Mouse (Mus musculus) embryonic facial prominence, embryonic 14.5 days (tissue): ENCODE data around the gene C330021F23Rik. TPM values are rescaled to one million over a fixed set of nuclear protein-coding genes. Genes with fewer than 3 reads are reported as not detected.
A peak's percentile ranks its signal among the peaks of the same experiment; 100 is the strongest.

ENCODE experiments used
- ATAC-seq: fragments of 200-750 bp; cut with Nextera tagmentation; 2 replicates; pipeline ENCODE4 v1.8.0; 2017; ENCODE audit warnings: low read depth, moderate number of reproducible peaks, moderate TSS enrichment
- DNase-seq: peaks from one replicate; pipeline ENCODE4 v3.0.0-alpha.2; 2015; ENCODE audit warnings: low spot score
- H3K27ac ChIP-seq: fragments of 300-500 bp; sonication (generic); replicated peaks from 2 replicates; pipeline ENCODE4 v1.5.1; 2014; ENCODE audit warnings: low read depth, mild to moderate bottlenecking, low read length, moderate library complexity
- H3K27me3 ChIP-seq: fragments of 300-500 bp; sonication (generic); replicated peaks from 2 replicates; pipeline ENCODE4 v1.6.1; 2014; ENCODE audit warnings: low read length; ENCODE audit not compliant: control insufficient read depth, insufficient read depth
- H3K36me3 ChIP-seq: fragments of 300-500 bp; sonication (generic); 2 replicates; pipeline ENCODE4 v1.6.1; 2014; ENCODE audit warnings: low read length, mixed read lengths; ENCODE audit not compliant: control insufficient read depth, insufficient read depth
- H3K4me1 ChIP-seq: fragments of 300-500 bp; sonication (generic); 2 replicates; pipeline ENCODE4 v1.6.1; 2014; ENCODE audit warnings: antibody characterized with exemption, low read length; ENCODE audit not compliant: control insufficient read depth, insufficient read depth
- H3K4me2 ChIP-seq: fragments of 300-500 bp; sonication (generic); 2 replicates; pipeline ENCODE4 v1.6.1; 2014; ENCODE audit warnings: low read depth, mild to moderate bottlenecking, low read length, moderate library complexity, mixed read lengths
- H3K4me3 ChIP-seq: fragments of 300-500 bp; sonication (generic); 2 replicates; pipeline ENCODE4 v1.5.1; 2014; ENCODE audit warnings: low read depth, mild to moderate bottlenecking, low read length
- H3K9ac ChIP-seq: fragments of 300-500 bp; sonication (generic); 2 replicates; pipeline ENCODE4 v1.6.1; 2014; ENCODE audit warnings: low read depth, mild to moderate bottlenecking, low read length, moderate library complexity, mixed read lengths
- H3K9me3 ChIP-seq: fragments of 300-500 bp; sonication (generic); 2 replicates; pipeline ENCODE4 v1.6.1; 2016; ENCODE audit warnings: low read length; ENCODE audit not compliant: control insufficient read depth
- WGBS: fragments of 180-500 bp; shearing (Covaris S2); extraction: QIAGEN DNeasy Blood & Tissue Kit; methylation state at CpG from one replicate; pipeline ENCODE4 v1.1.7; 2014; 5-methylcytosine and 5-hydroxymethylcytosine counted together
- polyA plus RNA-seq: library from polyadenylated mRNA; unstranded; fragments of >200 nt; fragmentation: Nextera tagmentation; extraction: Ambion mirVana; gene quantifications from 2 replicates; pipeline ENCODE4 v1.2.1, GENCODE M21; 2014

Gene C330021F23Rik
- polyA plus RNA-seq: 0.47 and 0.60 TPM in 2 replicates

DNA sequence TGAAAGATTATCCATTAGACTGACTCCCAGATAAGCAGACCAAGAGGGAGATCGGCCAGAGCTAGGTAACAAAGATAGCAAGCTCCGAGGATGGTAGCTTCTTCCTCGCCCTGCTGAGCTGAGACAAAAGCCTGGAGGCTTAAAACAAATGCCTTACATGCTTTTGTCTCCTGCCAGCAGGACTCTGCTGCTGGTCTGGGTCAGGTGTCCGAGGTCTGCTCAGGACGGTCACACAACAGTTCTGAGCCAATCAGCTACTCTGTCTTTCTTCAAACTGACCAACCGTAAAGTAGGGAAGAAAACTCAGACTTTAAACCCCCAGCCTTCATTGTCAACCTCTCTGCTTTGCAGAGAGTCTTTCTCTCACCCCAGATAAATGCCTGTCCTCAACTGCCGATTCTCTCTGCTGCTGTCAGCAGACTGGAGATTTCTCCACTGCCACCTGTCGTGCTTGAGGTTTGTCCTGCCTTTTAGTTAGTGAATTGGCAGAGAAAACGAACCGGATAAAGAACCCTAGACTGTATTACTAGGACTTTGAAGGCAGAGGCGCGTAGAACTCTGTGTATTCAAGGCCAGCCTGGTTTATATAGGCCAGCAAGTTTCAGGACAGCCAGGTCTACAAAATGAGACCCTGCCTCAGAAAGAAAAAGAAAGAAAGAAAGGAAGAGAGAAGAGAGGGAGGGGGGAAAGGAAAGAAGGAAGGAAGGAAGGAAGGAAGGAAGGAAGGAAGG lies at the start of gene C330021F23Rik:
TSS of gene C330021F23Rik (plus strand) at position 350 of the 731 bp plus-strand sequence.
- H3K36me3 ChIP-seq: no peaks in the 10 kb centered on the region
- peak within 1 kb of the TSS; percentile 28; the same call in 1 of the 2 replicates for H3K9ac ChIP-seq
- DNase-seq: peak; percentile 39
- no peak within 1 kb of the TSS for H3K27ac ChIP-seq
- H3K4me1 ChIP-seq: no peaks in the 10 kb centered on the region
- peak within 1 kb of the TSS; percentile 19; the same call in 1 of the 2 replicates for H3K4me2 ChIP-seq
- 4% methylated on average over 12 of the region's 12 CpGs for WGBS
- H3K27me3 ChIP-seq: no peaks in the 10 kb centered on the region
- peak within 1 kb of the TSS; percentile 0; the same call in 1 of the 2 replicates for H3K4me3 ChIP-seq
- 0 out of 2 replicates have a peak, but pooled peaks have one; percentile 37 for ATAC-seq
- H3K9me3 ChIP-seq: no peaks in the 10 kb centered on the region

DNA sequence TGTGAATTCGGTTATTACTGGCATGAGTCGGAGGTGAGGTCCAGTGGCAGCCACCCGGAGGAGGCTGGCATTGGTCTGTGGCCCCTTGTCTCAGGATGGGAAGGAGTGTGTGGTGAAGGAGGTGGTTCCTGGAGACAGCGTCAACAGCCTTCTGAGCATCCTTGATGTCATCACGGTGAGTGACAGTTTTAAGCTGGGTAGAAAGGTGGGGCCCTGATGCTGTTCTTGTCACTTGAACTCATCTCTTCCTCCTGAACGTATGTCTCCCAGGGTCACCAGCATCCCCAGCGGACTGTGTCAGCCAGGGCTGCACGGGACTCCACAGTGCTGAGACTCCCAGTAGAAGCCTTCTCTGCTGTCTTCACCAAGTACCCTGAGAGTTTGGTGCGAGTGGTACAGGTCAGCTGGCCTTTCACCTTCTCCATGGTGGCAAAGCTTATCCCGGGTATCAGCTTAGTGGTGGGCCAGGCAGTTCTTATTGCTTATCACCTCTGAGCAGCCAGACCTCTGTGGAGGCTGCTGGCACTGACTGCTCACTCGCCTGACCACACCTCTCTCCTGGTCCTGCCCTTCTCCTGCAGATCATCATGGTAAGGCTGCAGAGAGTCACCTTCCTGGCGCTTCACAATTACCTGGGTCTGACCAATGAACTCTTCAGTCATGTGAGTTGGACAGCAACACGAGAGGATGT lies 45.6 kb upstream of the C330021F23Rik start:
- peaks cover 51% of the 10 kb centered on the region for H3K36me3 ChIP-seq
- no peaks in the 10 kb centered on the region for H3K9me3 ChIP-seq
- H3K9ac ChIP-seq: no peak overlapping the region
- H3K4me2 ChIP-seq: no peak overlapping the region
- H3K4me1 ChIP-seq: no peaks in the 10 kb centered on the region
- DNase-seq: no peak
- ATAC-seq: no peak
- no peaks in the 10 kb centered on the region for H3K27me3 ChIP-seq
- no peak overlapping the region for H3K4me3 ChIP-seq
- 91% methylated on average over 13 of the region's 13 CpGs for WGBS
- no peak overlapping the region for H3K27ac ChIP-seq

DNA sequence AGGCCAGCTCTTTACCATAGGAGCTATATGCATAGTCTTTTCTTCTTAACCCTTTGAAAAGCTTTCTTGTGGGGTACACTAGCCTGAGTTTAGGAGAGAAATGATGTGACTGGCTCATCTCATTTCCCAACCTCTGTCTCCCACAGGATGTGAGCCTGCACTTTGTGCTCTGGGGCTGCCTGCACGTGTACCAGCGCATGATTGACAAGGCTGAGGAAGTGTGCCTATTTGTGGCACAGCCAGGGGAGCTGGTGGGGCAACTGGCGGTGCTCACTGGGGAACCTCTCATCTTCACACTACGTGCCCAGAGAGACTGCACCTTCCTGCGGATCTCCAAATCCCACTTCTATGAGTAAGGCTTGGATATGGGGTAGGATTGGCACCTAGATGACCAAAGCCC lies 37.0 kb upstream of the C330021F23Rik start:
- H3K4me3 ChIP-seq: no peak overlapping the region
- 87% methylated on average over 5 of the region's 5 CpGs for WGBS
- DNase-seq: no peak
- H3K4me1 ChIP-seq: no peaks in the 10 kb centered on the region
- H3K36me3 ChIP-seq: peaks cover 55% of the 10 kb centered on the region
- H3K9me3 ChIP-seq: no peaks in the 10 kb centered on the region
- no peak for ATAC-seq
- H3K27ac ChIP-seq: no peak overlapping the region
- no peak overlapping the region for H3K9ac ChIP-seq
- H3K27me3 ChIP-seq: no peaks in the 10 kb centered on the region
- H3K4me2 ChIP-seq: no peak overlapping the region

- WGBS: 94% methylated on average over 18 of the region's 18 CpGs
- peaks cover 57% of the 10 kb centered on the region for H3K36me3 ChIP-seq
- no peak overlapping the region for H3K4me2 ChIP-seq
- no peak overlapping the region for H3K9ac ChIP-seq
- no peak for ATAC-seq
- H3K4me1 ChIP-seq: no peaks in the 10 kb centered on the region
- H3K9me3 ChIP-seq: no peaks in the 10 kb centered on the region
- no peak for DNase-seq
- H3K4me3 ChIP-seq: no peak overlapping the region
- H3K27me3 ChIP-seq: no peaks in the 10 kb centered on the region
- no peak overlapping the region for H3K27ac ChIP-seq
Measured at GRCm38 (mm10) chr8:3531936-3532335, 35.9 kb upstream of the C330021F23Rik start.

- Histone ChIP-seq H3K4me3 (no peak overlapping the region), H3K27ac (no peak overlapping the region), H3K4me2 (no peak overlapping the region), H3K9me3 (no peaks in the 10 kb centered on the region), H3K27me3 (no peaks in the 10 kb centered on the region), H3K36me3 (peaks cover 86% of the 10 kb centered on the region), H3K4me1 (no peaks in the 10 kb centered on the region), H3K9ac (no peak overlapping the region)
- ATAC-seq (no peak), DNase-seq (peak; percentile 5)
- WGBS: 62% methylated on average over 15 of the region's 15 CpGs
Measured at GRCm38 (mm10) chr8:3536053-3536841, 31.5 kb upstream of the C330021F23Rik start.

- no peak overlapping the region for H3K4me3 ChIP-seq
- H3K4me1 ChIP-seq: no peaks in the 10 kb centered on the region
- no peak overlapping the region for H3K27ac ChIP-seq
- no peak overlapping the region for H3K4me2 ChIP-seq
- 95% methylated on average over 9 of the region's 9 CpGs for WGBS
- no peaks in the 10 kb centered on the region for H3K27me3 ChIP-seq
- no peak for ATAC-seq
- H3K36me3 ChIP-seq: peaks cover 86% of the 10 kb centered on the region
- H3K9ac ChIP-seq: no peak overlapping the region
- no peak for DNase-seq
- no peaks in the 10 kb centered on the region for H3K9me3 ChIP-seq
Measured at GRCm38 (mm10) chr8:3536940-3537339, 30.9 kb upstream of the C330021F23Rik start.

DNA sequence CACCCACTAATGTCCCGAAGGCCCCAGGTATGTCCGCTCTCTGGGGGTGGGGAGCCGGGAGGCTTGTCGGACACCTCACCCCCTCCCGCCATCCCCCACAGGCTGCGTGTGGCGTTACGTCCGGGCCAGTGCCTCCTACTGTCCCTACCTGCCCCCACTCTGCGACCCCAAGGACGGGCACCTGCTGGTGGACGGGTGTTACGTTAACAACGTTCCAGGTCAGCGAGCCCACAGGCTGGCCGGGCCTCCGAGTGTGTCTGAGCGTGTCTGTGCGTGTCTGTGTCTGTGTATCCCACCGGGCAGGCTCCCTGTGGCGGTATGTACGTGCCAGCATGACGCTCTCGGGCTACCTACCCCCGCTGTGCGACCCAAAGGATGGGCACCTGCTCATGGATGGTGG lies 30.1 kb upstream of the C330021F23Rik start:
- Histone ChIP-seq H3K4me1 (no peaks in the 10 kb centered on the region), H3K9me3 (no peaks in the 10 kb centered on the region), H3K36me3 (peaks cover 83% of the 10 kb centered on the region), H3K27me3 (no peaks in the 10 kb centered on the region), H3K27ac (no peak overlapping the region), H3K9ac (no peak overlapping the region), H3K4me3 (no peak overlapping the region), H3K4me2 (no peak overlapping the region)
- 91% methylated on average over 23 of the region's 26 CpGs for WGBS
- no peak for ATAC-seq
- DNase-seq: no peak

DNA sequence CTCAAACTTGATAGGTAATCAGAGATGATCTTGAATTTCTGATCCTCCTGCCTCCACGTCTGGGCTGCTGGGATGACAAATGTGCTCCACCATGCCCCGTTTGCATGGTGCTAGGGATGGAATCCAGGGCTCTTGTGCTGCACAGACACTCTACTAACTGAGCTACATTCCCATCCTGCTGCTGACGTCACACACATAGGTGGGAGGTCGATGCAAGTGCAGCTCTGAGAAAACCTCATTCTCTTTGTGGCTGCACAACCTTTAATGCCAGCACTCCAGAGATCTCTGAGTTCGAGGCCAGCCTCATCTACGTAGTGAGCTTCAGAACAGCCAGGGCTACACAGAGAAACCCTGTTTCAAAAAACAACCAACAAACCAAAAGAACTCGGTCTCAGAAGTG lies 28.6 kb upstream of the C330021F23Rik start:
- Histone ChIP-seq H3K27ac (no peak overlapping the region), H3K9ac (no peak overlapping the region), H3K4me3 (no peak overlapping the region), H3K27me3 (no peaks in the 10 kb centered on the region), H3K4me1 (no peaks in the 10 kb centered on the region), H3K4me2 (no peak overlapping the region), H3K36me3 (peaks cover 90% of the 10 kb centered on the region), H3K9me3 (no peaks in the 10 kb centered on the region)
- DNase-seq (no peak), ATAC-seq (no peak)
- WGBS: 82% methylated on average over 7 of the region's 7 CpGs
